In genomic region chr1:86302532-86302931, GRCm38 (mm10) we compare ENCODE assay signal across 8 mouse cellular contexts. TPM values are rescaled to one million over a fixed set of nuclear protein-coding genes. Genes with fewer than 3 reads are reported as not detected.
DNase-seq lines count a peak whose midpoint lies in the region; ATAC-seq and TF ChIP-seq lines count a peak whose summit lies in the region.

Gene B3gnt7 (plus strand): TSS chr1:86302832.

- H3K9me3 ChIP-seq in kidney, postnatal 0 days (replicated peaks; ENCODE audit: low read length): no peaks in the 10 kb centered on the region
- H3K9me3 ChIP-seq in embryonic facial prominence, embryonic 12.5 days: no peaks in the 10 kb centered on the region
- no peaks in the 10 kb centered on the region for H3K9me3 ChIP-seq in hindbrain, embryonic 16.5 days (ENCODE audit: control insufficient read depth, low read length)
- no peaks in the 10 kb centered on the region for H3K9me3 ChIP-seq in midbrain, embryonic 15.5 days

- TF ChIP-seq CTCF in kidney, postnatal 0 days (IDR thresholded peaks at IDR 0.05; ENCODE audit: low read depth): no peak

- peak within 1 kb of the TSS; percentile 63 for H3K4me3 ChIP-seq in kidney, postnatal 0 days (replicated peaks; ENCODE audit: low read depth, low read length)
- H3K4me3 ChIP-seq in embryonic facial prominence, embryonic 12.5 days: peak within 1 kb of the TSS; percentile 69
- H3K4me3 ChIP-seq in hindbrain, embryonic 16.5 days (ENCODE audit: low read length): peak within 1 kb of the TSS; percentile 55
- peak within 1 kb of the TSS; percentile 80 for H3K4me3 ChIP-seq in midbrain, embryonic 15.5 days

- no peaks in the 10 kb centered on the region for H3K27me3 ChIP-seq in kidney, postnatal 0 days (ENCODE audit: insufficient read depth, low read length)
- H3K27me3 ChIP-seq in embryonic facial prominence, embryonic 12.5 days: peaks cover 34% of the 10 kb centered on the region
- peaks cover 14% of the 10 kb centered on the region; the same call in 1 of the 2 replicates for H3K27me3 ChIP-seq in hindbrain, embryonic 16.5 days (replicated peaks; ENCODE audit: control insufficient read depth, insufficient read depth, low read length)
- H3K27me3 ChIP-seq in midbrain, embryonic 15.5 days (replicated peaks): peaks cover 30% of the 10 kb centered on the region

- no peaks in the 10 kb centered on the region for H3K36me3 ChIP-seq in kidney, postnatal 0 days (ENCODE audit: insufficient read depth, low read length)
- H3K36me3 ChIP-seq in embryonic facial prominence, embryonic 12.5 days: no peaks in the 10 kb centered on the region
- H3K36me3 ChIP-seq in hindbrain, embryonic 16.5 days (ENCODE audit: control insufficient read depth, insufficient read depth, low read length): 0 out of 2 replicates have a peak, but pooled peaks cover 3% of the 10 kb centered on the region
- H3K36me3 ChIP-seq in midbrain, embryonic 15.5 days (replicated peaks): no peaks in the 10 kb centered on the region

- DNase-seq in kidney, postnatal 0 days (ENCODE audit: low spot score): no peak
- DNase-seq in kidney, adult 9 months: no peak
- no peak for DNase-seq in cerebellum, adult 18-20 months
- no peak for DNase-seq in left cerebral cortex, adult 8-10 months (ENCODE audit: low spot score in 2 of 2)

- H3K9ac ChIP-seq in kidney, postnatal 0 days (ENCODE audit: low read depth, low read length): peak within 1 kb of the TSS; percentile 69
- H3K9ac ChIP-seq in embryonic facial prominence, embryonic 12.5 days: peak within 1 kb of the TSS; percentile 60
- H3K9ac ChIP-seq in hindbrain, embryonic 16.5 days (ENCODE audit: low read depth, low read length): peak within 1 kb of the TSS; percentile 75
- peak within 1 kb of the TSS; percentile 75 for H3K9ac ChIP-seq in midbrain, embryonic 15.5 days

- no peaks in the 10 kb centered on the region; the same call in 1 of the 2 replicates for H3K4me1 ChIP-seq in kidney, postnatal 0 days (replicated peaks; ENCODE audit: insufficient read depth, low read length)
- peaks cover 4% of the 10 kb centered on the region; the same call in 1 of the 2 replicates for H3K4me1 ChIP-seq in embryonic facial prominence, embryonic 12.5 days
- H3K4me1 ChIP-seq in hindbrain, embryonic 16.5 days (ENCODE audit: control insufficient read depth, insufficient read depth, low read depth, low read length): peaks cover 4% of the 10 kb centered on the region; the same call in 1 of the 2 replicates
- peaks cover 12% of the 10 kb centered on the region for H3K4me1 ChIP-seq in midbrain, embryonic 15.5 days

- H3K4me2 ChIP-seq in kidney, postnatal 0 days (ENCODE audit: low read length): peak within 1 kb of the TSS; percentile 99
- H3K4me2 ChIP-seq in embryonic facial prominence, embryonic 12.5 days (replicated peaks): peak within 1 kb of the TSS; percentile 97
- H3K4me2 ChIP-seq in hindbrain, embryonic 16.5 days (ENCODE audit: low read length): peak within 1 kb of the TSS; percentile 98
- H3K4me2 ChIP-seq in midbrain, embryonic 15.5 days: peak within 1 kb of the TSS; percentile 97

- H3K27ac ChIP-seq in kidney, postnatal 0 days: peak within 1 kb of the TSS; percentile 34; the same call in 1 of the 2 replicates
- no peak within 1 kb of the TSS for H3K27ac ChIP-seq in embryonic facial prominence, embryonic 12.5 days
- no peak within 1 kb of the TSS; the same call in 1 of the 2 replicates for H3K27ac ChIP-seq in hindbrain, embryonic 16.5 days (ENCODE audit: low read depth, low read length)
- H3K27ac ChIP-seq in midbrain, embryonic 15.5 days: peak within 1 kb of the TSS; percentile 57; the same call in 1 of the 2 replicates

- ATAC-seq in kidney, postnatal 0 days (replicated peaks; ENCODE audit: low FRiP score, low read depth): no peak
- ATAC-seq in embryonic facial prominence, embryonic 12.5 days (ENCODE audit: insufficient number of reproducible peaks, insufficient read depth, low FRiP score, low TSS enrichment): no peak
- ATAC-seq in hindbrain, embryonic 16.5 days: no peak
- ATAC-seq in midbrain, embryonic 15.5 days (replicated peaks): no peak
- no peak for ATAC-seq in granulocyte monocyte progenitor cell, adult 5-6 weeks (replicated peaks; ENCODE audit: poor library complexity, severe bottlenecking)

- 42% methylated on average over 6 of the region's 6 CpGs for WGBS in kidney, postnatal 0 days
- WGBS in embryonic facial prominence, embryonic 12.5 days: 23% methylated on average over 6 of the region's 6 CpGs
- 29% methylated on average over 6 of the region's 6 CpGs for WGBS in hindbrain, embryonic 16.5 days
- WGBS in midbrain, embryonic 15.5 days: 18% methylated on average over 6 of the region's 6 CpGs

RNA-seq across cellular contexts. Expression of gene B3gnt7, which starts in this region (rescaled TPM):
- 10.3 and 10.8 TPM in 2 replicates for polyA plus RNA-seq in kidney, postnatal 0 days (2015; fragmentation: Nextera tagmentation; extraction: Ambion mirVana)
- 6.1 and 6.6 TPM in 2 replicates for polyA plus RNA-seq in embryonic facial prominence, embryonic 12.5 days (2016; fragmentation: Nextera tagmentation; extraction: Ambion mirVana)
- polyA plus RNA-seq in hindbrain, embryonic 16.5 days (2015; fragmentation: Nextera tagmentation; extraction: Ambion mirVana): 9.9 and 10.6 TPM in 2 replicates
- 7.0 and 8.3 TPM in 2 replicates for polyA plus RNA-seq in midbrain, embryonic 15.5 days (2015; fragmentation: Nextera tagmentation; extraction: Ambion mirVana)
- 1.0 and 3.9 TPM in 2 replicates for total RNA-seq in granulocyte monocyte progenitor cell, adult 5-6 weeks (2014; fragmentation: Nextera tagmentation)
- 0.30 and 0.98 TPM in 2 replicates for total RNA-seq in granulocyte monocyte progenitor cell, adult 5-6 weeks (2017)
- 1 to 10 TPM in 3 of 4 experiments, under 1 TPM in 1; 0.72 to 1.4 (median 1.2) TPM for total RNA-seq in left cerebral cortex, adult 8-10 months (2022)

Comparison
In these comparisons a context has a peak if more than half of its experiments do, and no peak if none do; other contexts are left out.
1. H3K27ac ChIP-seq: peak in kidney, postnatal 0 days (single experiment) and midbrain, embryonic 15.5 days (single experiment); none in embryonic facial prominence, embryonic 12.5 days (single experiment) and hindbrain, embryonic 16.5 days (single experiment).
2. Peak in every context shown above with its lines, with median percentiles within 50 percentile points of each other: H3K4me2 ChIP-seq, H3K4me3 ChIP-seq and H3K9ac ChIP-seq.